Mouse (Mus musculus) retina, embryonic 14.5 days (tissue): ENCODE results near the gene Olfr1.

Source experiments
- DNase-seq: peaks from one replicate; pipeline ENCODE4 v3.0.0-alpha.2; 2015; ENCODE audit warnings: low spot score

Olfr1 gene

GRCm38 (mm10) chr11:73399514-73399913 is at the start of gene Olfr1:
Gene Olfr1, minus strand, starts transcription at chr11:73399614.
- no peak for DNase-seq

DNA sequence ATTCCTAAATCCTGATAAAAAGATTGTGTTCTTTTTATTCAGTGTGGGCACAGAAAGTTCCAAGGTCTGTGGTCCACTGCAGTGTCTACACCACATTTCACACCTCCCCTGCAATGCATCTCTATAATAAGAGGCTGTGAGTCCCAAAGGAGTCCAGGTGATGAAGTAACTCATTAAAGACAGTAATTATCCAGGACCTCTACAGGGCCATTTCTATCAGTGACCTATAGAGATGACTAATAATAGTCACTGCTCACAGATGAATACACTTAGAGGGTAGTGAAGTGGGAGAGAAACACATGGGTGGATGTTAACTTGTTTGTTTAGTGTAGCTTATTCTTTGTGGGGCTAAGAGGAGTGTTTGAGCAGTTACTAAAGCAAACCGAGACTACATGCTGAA is 29.0 kb upstream of the Olfr1 start, which contains the start of gene Olfr378:
Olfr378 (minus strand) TSS at position 101 of the 400 bp plus-strand sequence.
- no peak for DNase-seq

GRCm38 (mm10) chr11:73395374-73395773 is 4.0 kb downstream of the Olfr1 start:
- DNase-seq = no peak

- no peak for DNase-seq
Observed at GRCm38 (mm10) chr11:73370946-73371345, 28.5 kb downstream of the Olfr1 start, which contains the start of gene Olfr376. Gene Olfr376, plus strand, starts transcription at chr11:73371246.

DNA sequence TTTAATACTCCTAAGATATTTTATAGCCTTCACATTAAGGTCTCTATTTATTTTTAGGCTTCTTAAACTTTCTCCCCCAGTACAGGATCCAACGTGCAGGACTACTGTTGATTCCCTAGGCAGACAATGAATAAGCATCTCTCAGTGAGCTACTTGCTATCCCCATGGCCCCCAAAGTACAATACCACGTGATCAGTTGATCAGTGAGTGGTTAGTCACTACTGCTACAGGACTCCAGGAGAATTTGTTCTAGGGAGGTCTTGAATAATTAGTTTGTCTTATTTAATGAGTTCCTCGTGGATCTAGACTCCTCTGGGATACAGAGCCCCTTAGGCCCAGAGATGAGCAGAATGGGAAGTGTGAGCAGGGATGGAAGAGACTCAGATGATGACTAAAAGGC is 48.9 kb downstream of the Olfr1 start, which contains the start of gene Olfr20:
Olfr20 (plus strand) TSS at position 301 of the 400 bp plus-strand sequence.
- no peak for DNase-seq
